Mouse (Mus musculus): ENCODE results near the gene Fem1a.

GRCm38 (mm10) chr17:56291171-56291511, 34.5 kb downstream of the Fem1a start:
- TF ChIP-seq CTCF (IDR thresholded peaks at IDR 0.05; ENCODE audit: extremely low read depth, insufficient read length, insufficient replicate concordance, low read depth, low read length) = peak; percentile 89
- peak; percentile 50; the same call in 1 of the 2 replicates for TF ChIP-seq POLR2A (IDR thresholded peaks at IDR 0.05; ENCODE audit: low read depth, low read length)
